Mouse (Mus musculus) neural tube, embryonic 10.5 days (tissue): ENCODE results near the gene Diras2.
"Not testable (repeated sequence)": the region's sequence is repeated elsewhere in the genome, so short reads cannot be mapped to it uniquely, and the experiment has no call there.

Experiments
- DNase-seq: peaks from one replicate; pipeline ENCODE4 v3.0.0-alpha.2; 2017; ENCODE audit warnings: low spot score; ENCODE audit errors: extremely low spot score

Diras2 gene

DNA sequence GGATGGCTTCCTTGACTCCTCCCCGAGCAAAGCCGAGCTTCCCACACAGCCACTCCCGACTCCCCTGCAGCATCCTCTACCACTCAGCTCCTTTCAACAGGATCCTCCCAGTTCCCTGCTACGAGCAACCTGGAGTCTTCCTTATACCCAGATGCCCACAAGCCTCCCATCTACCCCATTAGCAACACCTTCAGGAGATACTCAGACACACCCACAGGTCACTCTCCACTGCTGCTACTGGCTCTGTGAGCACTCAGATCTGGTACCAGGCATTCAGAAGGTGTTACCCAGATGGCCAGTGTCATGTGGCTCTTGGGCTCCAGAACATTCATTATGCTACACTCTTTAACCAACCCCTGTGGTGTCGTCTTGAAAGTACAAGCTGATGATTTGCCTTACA lies 11.7 kb downstream of the Diras2 start:
- DNase-seq = no peak

DNA sequence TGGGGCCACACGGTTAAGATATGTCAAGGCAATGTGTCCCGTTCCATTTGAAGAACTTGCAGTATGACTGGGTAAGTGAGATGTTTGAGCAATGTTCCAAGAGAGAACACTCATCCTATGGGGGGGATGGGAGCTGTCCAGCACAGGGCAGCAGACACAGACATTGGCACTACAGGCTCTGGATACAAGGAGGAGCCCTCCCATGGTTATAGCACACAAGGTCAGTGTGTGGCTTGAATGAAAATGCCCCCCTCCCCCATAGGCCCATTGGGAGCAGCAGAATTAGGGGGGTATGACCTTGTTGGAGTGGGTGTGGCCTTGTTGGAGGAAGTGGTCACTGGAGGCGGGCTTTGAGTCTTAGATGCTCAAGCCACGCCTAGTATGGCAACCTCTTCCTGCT lies 12.7 kb downstream of the Diras2 start:
- no peak for DNase-seq

DNA sequence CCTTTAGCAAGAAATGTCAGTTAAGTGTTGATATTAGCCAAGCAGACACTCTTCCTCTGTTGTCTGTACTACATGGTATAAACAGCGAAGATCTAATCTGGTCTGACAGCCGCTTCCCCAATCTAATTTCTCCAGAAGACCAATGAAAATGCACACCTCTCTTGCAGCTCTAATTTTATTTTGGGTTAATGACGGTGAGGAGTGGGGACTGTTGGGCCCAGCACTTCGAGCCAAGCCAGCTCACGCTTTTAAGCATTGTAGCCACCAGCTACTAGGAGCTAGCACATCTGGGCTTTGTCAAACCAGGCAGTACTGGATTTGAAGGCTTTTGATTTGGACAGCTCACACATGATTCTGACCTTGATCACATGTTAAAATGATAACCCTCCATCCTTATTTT lies 14.1 kb downstream of the Diras2 start:
- no peak for DNase-seq

GRCm38 (mm10) chr13:52516561-52516960 lies 14.5 kb downstream of the Diras2 start:
- no peak for DNase-seq

DNA sequence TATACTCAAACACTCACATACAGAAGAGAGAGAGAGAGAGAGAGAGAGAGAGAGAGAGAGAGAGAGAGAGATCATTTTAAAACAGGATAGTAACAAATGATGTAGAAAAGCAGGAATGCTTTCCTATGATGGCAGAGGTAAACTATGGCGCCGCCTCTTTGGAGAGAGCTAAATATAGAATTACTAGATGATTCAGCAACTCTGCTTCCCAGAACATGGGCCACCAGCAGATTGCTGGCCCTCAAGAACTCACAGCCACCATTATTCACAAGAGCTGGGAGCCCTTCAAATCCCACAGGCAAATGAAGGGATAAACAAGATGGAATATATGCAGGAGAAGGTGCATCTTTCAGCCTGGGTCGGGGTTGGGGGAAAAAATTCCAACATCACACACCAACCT lies 15.0 kb downstream of the Diras2 start:
- no peak for DNase-seq

DNA sequence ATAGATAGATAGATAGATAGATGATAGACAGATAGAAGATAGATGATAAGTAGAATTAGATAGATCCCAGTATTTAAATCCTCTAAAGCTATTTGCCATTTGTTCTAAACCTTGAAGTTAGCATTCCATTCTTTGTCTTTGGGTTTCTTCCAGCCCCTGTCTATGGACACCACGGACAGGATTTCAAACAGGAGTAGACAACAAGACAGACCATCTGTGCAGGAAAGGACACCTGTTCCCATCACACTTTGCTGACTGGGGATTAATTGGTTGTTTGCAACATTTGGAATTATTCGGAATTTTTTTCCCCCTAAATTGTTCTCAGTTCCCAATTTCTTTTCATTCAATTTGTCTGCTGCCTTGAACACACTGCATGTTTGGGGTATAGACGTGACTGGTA lies 17.5 kb downstream of the Diras2 start:
- DNase-seq = no peak

DNA sequence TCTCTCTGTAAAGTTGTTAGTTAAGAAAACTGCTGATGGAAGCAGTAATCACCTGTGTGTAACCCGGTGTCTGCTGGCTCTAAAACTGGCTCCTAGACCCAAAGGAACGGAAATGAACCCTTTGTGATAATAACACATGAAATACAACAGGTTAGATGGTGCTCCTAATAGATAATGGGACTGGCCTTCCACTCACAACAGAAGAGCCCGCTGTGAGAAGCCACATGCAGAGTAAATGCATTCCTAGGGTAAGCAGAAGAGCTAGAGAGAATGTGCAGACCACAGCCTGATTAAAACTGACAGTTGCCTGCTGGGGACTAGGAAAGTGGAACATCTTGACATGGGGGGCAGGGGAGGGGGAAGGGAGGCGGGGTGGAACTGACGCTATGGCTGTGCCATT lies 18.7 kb downstream of the Diras2 start:
- DNase-seq = no peak

- no peak for DNase-seq
Observed at GRCm38 (mm10) chr13:52510172-52510880, 20.8 kb downstream of the Diras2 start.

DNA sequence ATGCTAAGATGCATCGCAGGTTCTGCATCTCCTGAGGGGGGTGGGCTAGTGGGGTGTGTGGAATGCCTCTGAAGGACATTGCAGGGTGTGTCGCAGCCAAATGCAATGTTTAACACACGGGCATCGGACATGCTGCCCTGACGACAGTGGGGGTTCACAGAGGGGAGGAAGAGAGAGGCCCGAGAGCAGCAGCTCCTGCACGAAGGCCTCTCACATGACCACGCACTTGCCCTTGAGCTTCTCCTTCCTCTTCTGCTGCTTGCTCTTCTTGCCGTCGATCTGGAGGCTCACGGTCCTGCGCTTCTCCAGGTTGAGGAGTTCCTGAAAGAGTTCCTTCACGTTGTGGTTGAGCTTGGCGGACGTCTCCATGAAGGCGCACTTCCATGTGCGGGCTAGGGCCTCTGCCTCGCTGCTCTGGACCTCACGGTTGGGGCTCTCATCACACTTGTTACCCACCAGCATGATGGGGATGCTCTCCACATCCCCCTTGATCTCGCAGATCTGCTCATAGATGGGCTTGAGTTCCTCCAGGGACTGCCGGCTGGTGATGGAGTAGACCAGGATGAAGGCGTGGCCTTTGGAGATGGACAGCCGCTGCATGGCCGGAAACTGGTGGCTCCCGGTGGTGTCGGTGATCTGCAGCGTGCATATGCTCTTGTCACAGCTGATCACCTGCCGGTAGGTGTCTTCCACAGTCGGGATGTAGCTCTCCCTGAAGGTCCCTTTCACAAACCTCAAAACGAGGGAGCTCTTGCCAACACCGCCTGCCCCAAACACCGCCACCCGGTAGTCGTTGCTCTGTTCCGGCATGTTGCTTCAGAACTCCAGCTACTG lies 23.4 kb downstream of the Diras2 start:
- DNase-seq = no peak

DNA sequence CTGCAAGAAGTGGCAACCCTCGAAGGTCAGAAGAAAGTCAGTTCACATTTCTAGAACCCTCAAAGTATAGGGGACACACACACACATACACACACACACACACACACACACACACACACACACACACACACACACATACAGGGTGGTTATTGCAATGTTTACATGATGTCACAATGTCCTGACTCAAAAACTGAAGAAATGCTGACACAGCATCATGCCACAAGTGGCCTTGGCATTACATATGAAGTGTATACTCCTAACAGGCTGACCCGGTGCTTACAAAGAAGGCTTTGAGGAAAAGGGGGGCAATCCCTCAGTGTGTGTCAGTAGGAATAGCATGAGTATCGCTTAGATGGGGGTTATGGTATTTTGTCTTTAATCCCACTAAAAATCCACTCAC lies 24.3 kb downstream of the Diras2 start:
- not testable (repeated sequence) for DNase-seq

DNA sequence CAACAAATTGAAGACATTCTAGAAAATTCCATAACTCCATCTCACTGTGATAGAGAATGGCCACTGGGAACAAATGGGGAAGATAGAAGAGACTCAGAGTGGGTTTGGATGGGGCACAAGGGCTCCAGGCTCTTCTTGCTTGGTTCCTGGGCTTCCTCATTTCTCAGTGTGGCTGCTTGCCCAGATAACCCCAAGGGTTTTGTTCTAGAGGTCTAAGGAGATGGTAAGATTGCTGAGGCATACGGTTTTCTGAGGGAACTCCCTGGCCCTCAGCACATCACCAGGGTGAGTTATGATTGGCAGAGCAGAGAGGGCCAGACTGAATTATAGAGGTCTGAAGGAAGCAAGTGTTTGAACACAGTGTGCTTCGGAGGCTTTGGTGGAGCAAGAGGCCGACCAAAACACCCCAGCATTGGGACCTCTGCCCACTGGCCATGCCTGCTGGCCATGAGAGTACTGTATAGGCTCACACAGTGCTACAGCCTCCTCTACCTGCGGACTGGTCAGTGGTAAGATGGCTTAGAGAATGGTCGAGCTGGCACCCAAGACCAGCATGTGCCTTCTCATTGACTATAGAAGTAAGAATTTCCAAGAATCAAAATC lies 25.3 kb downstream of the Diras2 start:
- not testable (repeated sequence) for DNase-seq

DNA sequence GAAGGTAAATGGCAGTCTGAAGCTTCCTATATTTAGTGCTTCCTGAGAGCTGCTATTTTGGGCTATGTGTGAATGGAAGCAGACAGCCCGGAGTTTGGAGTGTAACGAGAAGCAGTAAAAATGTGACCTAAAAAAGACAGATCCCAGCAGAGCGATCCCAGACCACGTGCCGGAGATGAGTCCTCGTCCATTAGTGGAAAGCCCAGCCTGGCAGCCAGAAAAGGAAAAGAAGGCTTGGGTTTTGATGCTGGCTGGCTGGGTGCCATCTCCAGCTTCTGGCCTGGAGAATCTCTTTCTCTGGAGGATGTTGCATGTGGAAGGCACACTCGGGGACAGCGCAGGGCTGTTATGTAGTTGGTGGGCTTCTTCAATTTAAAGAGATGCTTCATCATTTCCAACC lies 29.4 kb downstream of the Diras2 start:
- DNase-seq = no peak

DNA sequence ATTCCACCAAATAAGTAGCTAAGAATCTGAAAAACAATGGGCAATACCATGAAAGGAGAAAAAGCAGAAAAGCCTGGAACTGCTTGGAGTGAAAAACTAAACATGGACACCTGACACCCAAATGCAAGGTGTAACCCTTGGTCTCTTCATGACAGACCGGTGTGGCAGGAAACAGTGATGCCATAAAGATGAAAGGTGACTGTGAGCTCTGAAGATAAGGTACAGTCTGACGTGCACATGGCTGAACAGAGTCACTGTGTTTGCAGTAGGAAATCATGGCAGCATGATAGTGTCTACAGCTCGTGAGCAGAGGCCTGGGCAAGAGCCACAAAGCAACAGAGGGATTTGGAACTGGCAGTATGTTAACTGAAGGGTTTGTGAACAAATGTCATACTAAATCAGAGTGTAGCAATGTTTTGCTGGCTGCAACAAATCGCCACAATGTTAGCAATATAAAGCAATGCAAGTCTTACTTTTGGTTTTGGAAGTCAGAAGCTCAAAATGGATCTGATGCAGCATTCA lies 34.0 kb downstream of the Diras2 start:
- DNase-seq = no peak

DNA sequence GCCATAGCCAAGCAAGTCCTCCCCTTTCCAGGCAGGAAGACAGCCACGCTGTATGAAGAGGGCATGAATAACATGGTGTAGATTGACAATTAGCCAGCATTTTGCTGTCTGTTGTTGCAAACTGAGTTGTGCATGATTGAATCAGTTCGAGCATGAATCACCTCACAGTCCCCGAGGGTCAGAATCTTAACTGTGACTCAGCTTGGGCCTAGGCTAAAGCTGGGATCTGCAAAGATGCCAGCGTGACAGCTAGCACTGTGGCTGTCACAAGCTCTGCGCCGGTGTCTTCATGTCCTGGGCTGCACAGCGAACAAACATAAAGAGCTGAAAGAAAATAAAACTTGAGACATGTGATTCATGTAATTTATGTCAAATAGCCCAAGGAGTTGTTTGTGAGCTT lies 42.3 kb downstream of the Diras2 start:
- no peak for DNase-seq

- no peak for DNase-seq
Observed at GRCm38 (mm10) chr13:52484064-52484463, 47.0 kb downstream of the Diras2 start.

DNA sequence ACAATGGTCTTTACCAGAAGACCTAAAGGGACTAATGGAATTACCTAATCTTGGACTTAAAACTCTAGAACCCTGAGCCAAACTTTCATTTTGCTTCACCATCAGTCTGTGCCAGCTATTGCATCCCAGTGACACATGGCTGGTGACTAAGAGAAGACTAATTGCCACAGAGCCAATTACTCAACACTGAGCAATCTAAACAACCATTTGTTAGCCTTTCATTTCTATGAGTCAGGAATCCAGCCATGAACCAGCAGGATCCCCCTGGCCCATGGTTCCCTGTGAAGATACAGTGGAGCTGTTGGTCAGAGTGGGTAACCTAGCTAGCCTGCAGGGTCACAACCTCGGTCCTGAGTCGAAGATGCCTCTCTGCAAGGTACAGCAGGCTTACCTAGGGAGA lies 49.3 kb downstream of the Diras2 start:
- no peak for DNase-seq

- DNase-seq = no peak
Observed at GRCm38 (mm10) chr13:52479146-52479545, 51.9 kb downstream of the Diras2 start.

DNA sequence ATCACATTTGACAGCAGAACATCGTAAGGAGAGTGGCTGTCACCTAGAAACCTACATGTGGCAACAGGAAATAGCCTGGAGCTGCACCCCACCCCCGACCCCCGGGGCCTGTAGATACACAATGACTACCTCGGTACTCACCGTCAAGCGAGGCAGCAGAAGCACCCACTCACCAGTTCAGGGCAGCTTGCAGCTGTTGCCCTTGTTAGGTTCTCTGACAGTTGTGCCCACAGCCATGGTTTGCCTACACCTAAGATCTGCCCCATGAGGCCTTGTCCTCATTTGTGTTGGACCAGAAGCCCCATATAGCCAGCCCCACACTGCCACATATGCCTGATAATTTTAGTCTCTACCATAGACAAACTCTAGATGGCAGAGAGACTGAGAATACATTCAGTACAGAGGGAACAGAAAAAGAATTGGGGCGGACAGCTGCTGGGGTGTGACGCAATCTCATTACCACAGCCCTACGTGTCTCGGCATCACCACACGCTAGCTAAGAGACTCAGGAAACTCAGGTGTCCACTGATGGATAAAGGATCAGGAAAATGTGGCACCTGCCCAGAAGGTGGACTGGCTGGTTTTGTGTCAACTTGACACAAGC lies 54.0 kb downstream of the Diras2 start:
- no peak for DNase-seq

- DNase-seq = no peak
Observed at GRCm38 (mm10) chr13:52476222-52476621, 54.9 kb downstream of the Diras2 start.

DNA sequence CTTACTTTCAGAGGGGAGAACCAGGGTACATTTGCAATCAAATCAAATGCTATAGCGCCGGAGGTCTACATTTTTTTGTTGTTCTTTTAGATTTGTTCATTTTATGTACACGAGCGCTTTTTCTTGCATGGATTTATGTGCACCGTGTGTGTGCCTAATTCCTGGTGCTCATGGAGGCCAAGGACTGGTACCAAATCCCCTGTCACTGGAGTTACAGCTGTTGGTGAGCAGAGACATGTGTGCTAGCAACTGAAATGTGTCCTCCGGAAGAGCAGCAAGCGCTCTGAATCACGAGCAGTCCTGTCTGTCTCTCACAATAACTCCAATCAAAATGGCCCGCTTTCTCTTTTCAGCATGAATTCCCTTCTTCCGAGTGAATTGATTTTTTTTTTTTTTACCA lies 55.8 kb downstream of the Diras2 start:
- no peak for DNase-seq

DNA sequence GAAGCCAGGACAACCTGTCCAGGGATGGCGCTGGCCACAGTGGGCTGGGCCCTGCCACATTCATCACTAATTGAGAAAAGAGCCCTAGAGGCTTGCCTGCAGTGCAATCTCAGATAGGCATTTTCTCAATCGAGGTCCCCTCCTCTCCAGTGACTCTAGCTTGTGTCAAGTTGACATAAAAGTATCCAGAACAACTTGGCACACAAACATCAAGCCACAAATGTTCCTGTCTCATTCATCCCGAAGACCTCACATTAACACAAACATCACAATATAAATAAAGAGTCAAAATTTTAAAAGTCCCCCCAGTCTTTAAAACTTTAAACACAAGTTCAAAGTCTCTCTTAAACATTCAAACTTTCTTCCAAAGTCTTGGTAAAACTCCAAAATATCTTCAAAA lies 56.3 kb downstream of the Diras2 start:
- no peak for DNase-seq
